Mouse (Mus musculus) layer of hippocampus, adult 9-10 months (tissue): ENCODE results near the gene Mapk1ip1l.
A peak's percentile ranks its signal among the peaks of the same experiment; 100 is the strongest.

Experiments
- DNase-seq: peaks from one replicate; pipeline ENCODE4 v3.0.0; 2022; ENCODE audit warnings: low spot score

Gene Mapk1ip1l

GRCm38 (mm10) chr14:47297785-47298407, at the start of gene Mapk1ip1l:
Gene Mapk1ip1l, plus strand, starts transcription at chr14:47298266.
- DNase-seq: peak; percentile 65

GRCm38 (mm10) chr14:47249839-47250238, 48.2 kb upstream of the Mapk1ip1l start:
- no peak for DNase-seq

GRCm38 (mm10) chr14:47264866-47265265, 33.2 kb upstream of the Mapk1ip1l start:
- DNase-seq: peak; percentile 22

- DNase-seq: no peak
These were observed 32.2 kb upstream of the Mapk1ip1l start for GRCm38 (mm10) chr14:47265829-47266228.

- DNase-seq: no peak
These were observed 29.0 kb upstream of the Mapk1ip1l start for GRCm38 (mm10) chr14:47269056-47269455.

GRCm38 (mm10) chr14:47269706-47270105, 28.4 kb upstream of the Mapk1ip1l start:
- no peak for DNase-seq

GRCm38 (mm10) chr14:47273751-47274150, 24.3 kb upstream of the Mapk1ip1l start:
- DNase-seq: no peak

GRCm38 (mm10) chr14:47275417-47275816, 22.6 kb upstream of the Mapk1ip1l start:
- DNase-seq: no peak

- DNase-seq: no peak
These were observed 21.9 kb upstream of the Mapk1ip1l start for GRCm38 (mm10) chr14:47276036-47276603.

GRCm38 (mm10) chr14:47276637-47277393, 21.3 kb upstream of the Mapk1ip1l start, which contains the start of the genes Wdhd1 and Socs4:
Gene Wdhd1, minus strand, starts transcription at chr14:47276857.
Gene Socs4, plus strand, starts transcription at chr14:47276931.
- DNase-seq: peak; percentile 71

GRCm38 (mm10) chr14:47279058-47279457, 19.0 kb upstream of the Mapk1ip1l start:
- no peak for DNase-seq

- no peak for DNase-seq
These were observed 16.5 kb upstream of the Mapk1ip1l start for GRCm38 (mm10) chr14:47281535-47281934.

GRCm38 (mm10) chr14:47283568-47283967, 14.5 kb upstream of the Mapk1ip1l start:
- no peak for DNase-seq

- no peak for DNase-seq
These were observed 12.8 kb upstream of the Mapk1ip1l start for GRCm38 (mm10) chr14:47285271-47285670.

- no peak for DNase-seq
These were observed 11.9 kb upstream of the Mapk1ip1l start for GRCm38 (mm10) chr14:47286215-47286614.

GRCm38 (mm10) chr14:47287021-47287420, 11.0 kb upstream of the Mapk1ip1l start:
- no peak for DNase-seq

- DNase-seq: no peak
These were observed 6.3 kb upstream of the Mapk1ip1l start for GRCm38 (mm10) chr14:47291772-47292171.

- DNase-seq: no peak
These were observed 3.9 kb upstream of the Mapk1ip1l start for GRCm38 (mm10) chr14:47294136-47294535.

- no peak for DNase-seq
These were observed 1.8 kb upstream of the Mapk1ip1l start for GRCm38 (mm10) chr14:47296232-47296631.

- DNase-seq: no peak
These were observed 334 bp downstream of the Mapk1ip1l start for GRCm38 (mm10) chr14:47298408-47298792.

- DNase-seq: no peak
These were observed 774 bp downstream of the Mapk1ip1l start for GRCm38 (mm10) chr14:47298819-47299261.

GRCm38 (mm10) chr14:47302885-47303680, 5.0 kb downstream of the Mapk1ip1l start:
- DNase-seq: no peak
